17 mouse cellular contexts compared by ENCODE assay signal in genomic region chr12:36119244-36119643, GRCm38 (mm10).
"Had no signal": no experiment of that assay in that cellular context is flagged by ENCODE, and none has a peak within 500 bp of the region (broad histone marks: within the 10 kb centered on the region; RNA-seq: fewer than 3 reads in every experiment).

No protein-coding gene starts in this region.

- H3K4me1 ChIP-seq: kidney, embryonic 15.5 days; limb, embryonic 12.5 days; limb, embryonic 15.5 days; liver, embryonic 12.5 days; liver, embryonic 15.5 days; neural tube, embryonic 13.5 days had no signal

- H3K9me3 ChIP-seq: kidney, embryonic 15.5 days; limb, embryonic 12.5 days; limb, embryonic 15.5 days; liver, embryonic 12.5 days; liver, embryonic 15.5 days; neural tube, embryonic 13.5 days had no signal

- H3K27me3 ChIP-seq: kidney, embryonic 15.5 days; limb, embryonic 12.5 days; limb, embryonic 15.5 days; liver, embryonic 12.5 days; liver, embryonic 15.5 days; neural tube, embryonic 13.5 days had no signal

- DNase-seq: kidney, adult 8-10 months; kidney, postnatal 10 days; kidney, postnatal 4 days; left cerebral cortex, postnatal 4 days; lung, adult 2 months; midbrain, embryonic 14.5 days; thymus, adult 18-20 months; thymus, postnatal 36 days had no signal

- H3K27ac ChIP-seq: kidney, embryonic 15.5 days; limb, embryonic 12.5 days; limb, embryonic 15.5 days; liver, embryonic 12.5 days; liver, embryonic 15.5 days; macrophage; neural tube, embryonic 13.5 days had no signal

- H3K9ac ChIP-seq: kidney, embryonic 15.5 days; limb, embryonic 12.5 days; limb, embryonic 15.5 days; liver, embryonic 12.5 days; liver, embryonic 15.5 days; neural tube, embryonic 13.5 days had no signal

- ATAC-seq: liver, embryonic 12.5 days had no signal

- H3K4me3 ChIP-seq: kidney, embryonic 15.5 days; limb, embryonic 12.5 days; limb, embryonic 15.5 days; liver, embryonic 12.5 days; liver, embryonic 15.5 days; myocyte; neural tube, embryonic 13.5 days had no signal

- H3K4me2 ChIP-seq: kidney, embryonic 15.5 days; limb, embryonic 12.5 days; limb, embryonic 15.5 days; liver, embryonic 12.5 days; liver, embryonic 15.5 days; midbrain, embryonic 11.5 days; neural tube, embryonic 13.5 days had no signal
